Mouse (Mus musculus) cerebellum, postnatal 4 days (tissue): Measurements from ENCODE around the gene Prdm9.

ENCODE experiments used
- DNase-seq, 2 experiments: peaks; one replicate each; pipeline ENCODE4 v3.0.0; 2022; ENCODE audit warnings: low spot score in 2 of 2, mixed read lengths in 1 of 2

The Prdm9 gene

DNA sequence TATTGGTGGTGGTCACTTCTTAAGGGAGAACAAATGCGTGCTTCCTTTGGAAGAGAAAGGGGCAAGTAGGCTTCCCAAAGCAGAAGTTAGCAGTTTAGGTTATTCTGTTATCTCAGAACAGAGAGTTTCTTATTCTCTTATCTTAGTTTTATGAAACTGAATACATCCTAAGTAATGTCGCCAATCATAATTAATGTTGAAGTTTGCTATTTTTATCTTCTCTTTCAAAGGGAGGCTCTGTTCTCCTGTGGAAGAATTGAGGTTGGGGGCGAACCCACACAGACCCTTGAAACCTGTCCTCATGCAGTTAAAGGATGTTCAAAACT lies 36.4 kb downstream of the Prdm9 start:
- no peak for DNase-seq

DNA sequence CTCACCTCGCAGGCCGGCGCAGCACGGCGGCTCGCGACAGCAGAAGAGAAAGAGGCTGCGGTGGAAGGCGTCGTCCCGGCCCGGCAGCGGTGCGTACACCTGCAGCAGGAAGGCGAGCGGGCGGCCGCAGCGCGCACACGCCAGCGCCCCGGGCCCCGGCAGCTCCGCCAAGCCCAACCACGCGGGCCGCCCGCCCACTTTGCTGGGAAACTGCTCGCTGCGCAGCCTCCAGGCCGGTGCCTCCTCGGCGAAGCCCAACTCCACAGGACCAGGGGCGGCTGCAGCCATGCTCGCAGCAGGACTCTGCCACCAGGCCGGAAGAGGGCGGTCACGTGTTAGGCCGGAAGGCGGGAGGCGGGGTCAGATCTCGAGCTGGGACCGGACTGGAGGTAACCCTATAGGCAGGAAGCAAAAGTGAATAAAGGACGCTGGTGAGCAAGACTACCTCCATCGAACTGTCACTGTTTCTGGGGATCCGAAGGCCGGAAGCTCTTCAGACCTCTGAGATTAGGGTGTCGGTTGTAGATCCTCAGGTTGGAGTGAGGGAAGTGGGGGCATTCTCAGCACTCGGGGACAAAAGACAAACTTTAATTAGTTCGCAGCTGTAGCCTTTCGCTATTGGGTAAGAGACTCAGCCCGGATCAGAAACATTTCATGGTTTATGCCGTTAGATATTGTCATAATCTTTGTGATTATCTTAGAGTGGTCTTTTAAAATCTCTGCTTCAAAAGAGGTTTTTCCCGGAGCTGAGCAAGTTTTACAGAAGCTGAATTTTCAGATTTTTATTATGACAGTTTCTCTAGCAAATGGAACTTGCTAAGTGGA lies 37.0 kb downstream of the Prdm9 start, which contains the start of gene Pdcd2:
Pdcd2 (minus strand) TSS at position 316 of the 825 bp plus-strand sequence.
- DNase-seq, result peak; percentile 80 to 92

DNA sequence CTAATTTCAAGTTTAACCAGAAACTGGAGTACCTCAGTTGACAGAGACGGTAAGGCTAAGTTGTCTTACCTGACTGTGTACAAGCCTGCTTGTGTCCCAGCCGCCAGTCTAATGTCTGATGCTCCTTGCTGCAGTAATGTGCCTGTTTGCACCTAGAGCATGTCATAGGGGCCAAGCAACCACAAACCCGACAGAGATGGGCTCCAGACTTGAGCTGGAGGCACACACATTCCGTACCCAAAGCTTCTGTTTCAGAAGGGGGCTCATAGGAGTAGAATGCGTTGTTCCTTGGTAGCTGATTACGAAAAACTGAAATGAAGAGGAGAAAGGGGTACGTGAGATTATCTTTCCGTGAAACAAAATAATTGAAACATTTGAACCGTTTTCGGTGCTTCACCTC lies 37.9 kb downstream of the Prdm9 start:
- DNase-seq, result peak in 1 of 2 experiments; percentile 7

DNA sequence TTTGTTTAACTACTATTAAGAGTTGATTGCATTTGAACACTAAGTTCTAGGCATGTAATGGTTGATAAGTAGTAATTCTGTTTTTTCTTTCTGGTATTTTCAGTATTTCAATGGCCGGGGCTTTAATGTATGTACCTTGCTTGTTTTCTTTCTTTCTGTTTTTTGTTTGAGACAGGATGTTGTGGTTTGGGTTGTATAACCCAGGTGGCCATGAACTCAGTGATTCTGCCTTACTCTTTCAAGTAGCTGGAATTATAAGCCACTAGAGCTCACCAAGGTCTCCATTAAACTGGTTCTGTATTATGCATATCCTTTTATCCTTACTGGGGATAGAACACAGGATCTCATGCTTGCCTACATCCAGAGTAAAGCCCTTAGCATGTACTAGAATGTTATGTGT lies 45.4 kb downstream of the Prdm9 start:
- no peak for DNase-seq

DNA sequence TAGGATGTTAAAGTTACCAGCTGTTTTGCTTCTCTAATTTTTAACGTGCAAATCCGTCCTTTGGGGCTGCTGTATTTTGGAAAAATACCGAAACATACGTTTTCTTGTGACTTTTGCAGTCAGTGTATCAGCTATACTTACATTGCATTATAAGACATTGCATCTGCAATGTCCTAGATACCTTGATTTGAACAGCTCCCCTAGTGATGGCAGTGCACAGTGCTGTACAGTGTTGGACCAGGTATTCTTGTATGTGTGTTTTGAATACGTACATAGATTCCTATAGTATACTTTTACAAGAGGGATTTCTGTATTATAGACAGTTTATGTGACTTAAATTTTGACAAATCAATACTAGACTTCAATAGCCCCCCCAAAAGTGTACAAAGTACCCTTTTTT lies 46.0 kb downstream of the Prdm9 start:
- DNase-seq, result no peak

DNA sequence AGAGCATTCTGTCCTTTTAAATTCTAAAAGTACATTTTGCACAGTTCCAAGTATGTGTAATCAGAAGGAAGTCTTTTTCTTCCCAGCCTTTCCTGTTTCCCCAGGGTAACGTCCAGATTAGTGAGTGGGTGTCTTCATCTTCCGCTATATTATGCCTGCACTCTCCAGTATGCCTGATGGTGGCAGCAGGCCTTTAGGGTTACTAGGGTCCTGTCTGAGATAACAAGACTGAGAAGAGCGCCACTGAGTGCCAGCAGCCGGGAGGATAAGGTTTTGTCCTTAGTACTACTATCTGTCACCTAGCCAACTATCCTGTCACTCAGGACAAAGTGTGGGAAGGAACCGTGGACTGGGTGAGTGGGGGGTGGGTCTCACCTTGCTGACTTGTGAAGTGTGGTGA lies 46.4 kb downstream of the Prdm9 start:
- no peak for DNase-seq

DNA sequence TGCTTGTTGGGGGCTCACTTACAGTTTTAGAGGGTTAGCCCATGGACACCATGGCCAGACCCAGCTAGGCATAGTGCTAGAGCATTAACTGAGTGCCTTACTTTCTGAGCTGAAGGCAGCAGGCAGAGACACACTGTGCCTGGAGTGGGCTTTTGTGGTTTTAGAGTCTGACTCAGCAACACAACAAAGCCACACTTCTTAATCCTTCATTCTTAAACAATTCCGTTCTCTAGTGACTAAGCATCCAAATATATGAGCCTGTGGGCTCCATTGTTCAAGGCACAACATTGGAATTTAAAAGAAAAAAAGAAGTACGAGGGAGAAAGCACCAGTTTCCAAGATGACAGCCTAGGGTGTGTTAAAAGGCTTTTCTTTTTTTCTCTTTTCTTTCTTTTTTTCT lies 53.5 kb downstream of the Prdm9 start:
- no peak for DNase-seq

DNA sequence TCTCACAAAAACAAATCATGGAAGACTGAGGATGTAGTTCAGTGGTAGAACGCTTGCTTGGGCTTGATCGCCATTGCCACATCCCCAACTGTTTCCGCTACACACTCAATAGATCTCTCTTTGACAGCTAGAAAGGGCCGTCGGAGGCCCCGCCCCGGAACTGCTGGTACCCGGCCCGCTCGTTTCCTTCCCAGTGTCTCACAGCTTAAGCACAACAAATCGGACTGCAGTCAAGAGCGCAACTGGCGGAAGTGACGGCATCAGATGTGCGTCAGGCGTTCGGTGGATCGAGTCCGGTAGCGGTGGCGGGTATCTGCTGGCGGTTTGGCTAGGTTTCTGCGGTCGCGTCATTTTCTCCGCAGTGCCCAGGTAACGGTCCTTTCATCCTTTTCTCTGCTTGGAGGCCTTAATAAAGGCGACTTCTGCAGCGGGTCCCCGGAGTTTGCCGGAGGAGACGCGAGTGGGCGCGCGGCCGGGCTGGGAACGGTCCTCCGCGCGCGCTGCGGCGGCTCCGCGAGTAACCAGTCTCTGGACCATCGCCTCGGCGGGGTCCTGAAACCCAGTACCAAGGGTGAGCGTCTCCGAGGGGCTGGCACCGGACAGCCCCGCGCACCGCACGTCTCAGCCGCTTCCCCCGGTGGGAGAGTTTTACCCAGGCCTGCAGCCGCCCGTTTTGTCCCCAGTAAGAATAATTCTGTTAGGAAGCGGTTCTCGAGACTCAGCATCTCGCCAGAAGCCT lies 64.3 kb downstream of the Prdm9 start, which contains the start of the genes Psmb1 and Tbp:
Psmb1 (minus strand) TSS at position 96 of the 739 bp plus-strand sequence.
Tbp (plus strand) TSS at position 233 of the 739 bp plus-strand sequence.
- peak; percentile 94 to 96 for DNase-seq

DNA sequence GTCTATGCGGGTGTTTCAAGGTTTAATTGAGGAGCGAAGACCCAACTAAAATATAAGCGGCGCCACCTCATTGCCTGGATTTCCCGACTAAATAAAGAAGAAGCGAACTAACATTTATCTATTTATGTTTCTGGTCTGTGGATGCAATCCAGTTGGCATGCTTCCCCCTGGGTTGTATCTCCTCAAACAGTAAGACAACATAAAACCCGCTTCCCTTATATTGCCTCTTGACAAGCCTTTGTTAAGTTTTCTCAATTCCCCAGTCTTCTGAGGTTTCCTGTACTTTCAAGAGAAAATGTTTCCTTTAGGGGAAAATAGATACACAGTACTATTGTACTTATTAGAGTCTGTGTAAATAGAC lies 65.4 kb downstream of the Prdm9 start:
- no peak for DNase-seq

DNA sequence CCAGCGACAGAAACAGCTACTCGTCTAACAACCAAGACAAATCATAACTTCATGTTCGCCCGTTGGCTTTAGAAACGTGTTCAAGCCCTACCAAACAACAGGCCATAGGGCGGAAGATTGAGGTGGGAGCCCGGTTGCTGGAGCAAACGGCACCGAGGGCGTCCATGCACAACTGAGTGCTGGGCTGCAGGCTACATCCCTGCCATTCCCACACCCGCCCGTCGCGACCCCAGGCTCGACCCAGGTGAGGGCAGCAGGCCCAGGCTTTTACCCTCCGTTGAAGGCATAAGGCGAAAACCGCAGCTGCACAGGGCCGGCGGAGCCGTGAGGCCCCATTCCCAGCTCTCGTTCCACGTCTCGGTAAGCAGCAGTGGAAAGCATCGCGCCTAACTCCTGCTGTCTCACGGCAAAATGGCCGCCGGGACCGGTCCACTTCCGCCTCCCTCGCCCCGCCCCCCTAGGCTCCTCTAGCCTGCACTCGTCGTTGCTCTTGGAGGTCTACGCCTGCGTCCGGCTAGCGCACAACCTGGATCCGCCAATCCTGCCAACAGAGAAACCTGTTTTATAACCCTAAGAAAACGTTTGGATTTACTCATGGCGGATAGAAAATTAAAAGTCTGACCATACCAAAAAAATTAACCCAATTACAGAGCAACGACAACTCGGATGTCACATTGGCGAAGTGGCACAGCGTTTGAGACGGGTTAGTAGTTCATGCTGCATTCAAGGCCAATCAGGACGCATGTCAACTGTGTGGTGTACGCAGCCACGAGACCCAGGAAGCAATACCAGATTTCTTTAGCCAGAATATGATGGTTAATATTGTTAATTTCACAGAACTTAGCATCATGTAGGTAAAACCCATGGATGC lies 66.0 kb downstream of the Prdm9 start:
- peak; percentile 91 to 93 for DNase-seq
